Mouse (Mus musculus): ENCODE data around the gene Thtpa. TPM values are rescaled to one million over a fixed set of nuclear protein-coding genes. Genes with fewer than 3 reads are reported as not detected.

Thtpa gene
- 7.5 and 8.8 TPM in 2 replicates for polyA plus RNA-seq (2015; fragmentation: Nextera tagmentation; extraction: Ambion mirVana)

- Histone ChIP-seq H3K4me1 (replicated peaks; ENCODE audit: control insufficient read depth, insufficient read depth, low read length) (0 out of 2 replicates have a peak, but pooled peaks cover 6% of the 10 kb centered on the region), H3K9me3 (ENCODE audit: control insufficient read depth) (no peaks in the 10 kb centered on the region), H3K27me3 (replicated peaks; ENCODE audit: control insufficient read depth, insufficient read depth, low read length) (no peaks in the 10 kb centered on the region), H3K4me2 (replicated peaks; ENCODE audit: low read depth) (peak within 1 kb of the TSS; percentile 69), H3K27ac (ENCODE audit: low read depth, low read length) (peak within 1 kb of the TSS; percentile 51), H3K9ac (ENCODE audit: low read depth, low read length) (peak within 1 kb of the TSS; percentile 73), H3K4me3 (ENCODE audit: low read depth, low read length) (peak within 1 kb of the TSS; percentile 66), H3K36me3 (ENCODE audit: control insufficient read depth, insufficient read depth) (peaks cover 15% of the 10 kb centered on the region)
- peak; percentile 55 for ATAC-seq
- no peak for TF ChIP-seq CTCF (IDR thresholded peaks at IDR 0.05; ENCODE audit: low read depth)
- 1% methylated on average over 30 of the region's 30 CpGs for WGBS
Measured at GRCm38 (mm10) chr14:55094704-55095231, at the start of gene Thtpa. TSS of gene Thtpa (plus strand) at chr14:55094784.

- ATAC-seq: no peak
- no peaks in the 10 kb centered on the region for H3K9me3 ChIP-seq (ENCODE audit: control insufficient read depth)
- no peak overlapping the region for H3K27ac ChIP-seq (ENCODE audit: low read depth, low read length)
- no peak overlapping the region for H3K9ac ChIP-seq (ENCODE audit: low read depth, low read length)
- H3K4me1 ChIP-seq (replicated peaks; ENCODE audit: control insufficient read depth, insufficient read depth, low read length): no peaks in the 10 kb centered on the region
- H3K4me3 ChIP-seq (ENCODE audit: low read depth, low read length): no peak overlapping the region
- no peak for TF ChIP-seq CTCF (IDR thresholded peaks at IDR 0.05; ENCODE audit: low read depth)
- H3K27me3 ChIP-seq (replicated peaks; ENCODE audit: control insufficient read depth, insufficient read depth, low read length): no peaks in the 10 kb centered on the region
- no peak overlapping the region for H3K4me2 ChIP-seq (replicated peaks; ENCODE audit: low read depth)
- no peaks in the 10 kb centered on the region for H3K36me3 ChIP-seq (ENCODE audit: control insufficient read depth, insufficient read depth)
- WGBS: 77% methylated on average over 2 of the region's 2 CpGs
Measured at GRCm38 (mm10) chr14:55047971-55048531, 46.5 kb upstream of the Thtpa start.

GRCm38 (mm10) chr14:55052496-55052895, 42.1 kb upstream of the Thtpa start:
- no peak overlapping the region for H3K4me2 ChIP-seq (replicated peaks; ENCODE audit: low read depth)
- TF ChIP-seq CTCF (IDR thresholded peaks at IDR 0.05; ENCODE audit: low read depth): no peak
- H3K36me3 ChIP-seq (ENCODE audit: control insufficient read depth, insufficient read depth): no peaks in the 10 kb centered on the region
- H3K4me1 ChIP-seq (replicated peaks; ENCODE audit: control insufficient read depth, insufficient read depth, low read length): no peaks in the 10 kb centered on the region
- no peak for ATAC-seq
- H3K27me3 ChIP-seq (replicated peaks; ENCODE audit: control insufficient read depth, insufficient read depth, low read length): no peaks in the 10 kb centered on the region
- H3K4me3 ChIP-seq (ENCODE audit: low read depth, low read length): no peak overlapping the region
- 81% methylated on average over 9 of the region's 9 CpGs for WGBS
- no peak overlapping the region for H3K9ac ChIP-seq (ENCODE audit: low read depth, low read length)
- no peak overlapping the region for H3K27ac ChIP-seq (ENCODE audit: low read depth, low read length)
- no peaks in the 10 kb centered on the region for H3K9me3 ChIP-seq (ENCODE audit: control insufficient read depth)

- H3K27ac ChIP-seq (ENCODE audit: low read depth, low read length): no peak overlapping the region
- H3K4me2 ChIP-seq (replicated peaks; ENCODE audit: low read depth): no peak overlapping the region
- 83% methylated on average over 4 of the region's 4 CpGs for WGBS
- H3K9ac ChIP-seq (ENCODE audit: low read depth, low read length): no peak overlapping the region
- no peaks in the 10 kb centered on the region for H3K36me3 ChIP-seq (ENCODE audit: control insufficient read depth, insufficient read depth)
- no peak for TF ChIP-seq CTCF (IDR thresholded peaks at IDR 0.05; ENCODE audit: low read depth)
- H3K4me3 ChIP-seq (ENCODE audit: low read depth, low read length): no peak overlapping the region
- no peaks in the 10 kb centered on the region for H3K27me3 ChIP-seq (replicated peaks; ENCODE audit: control insufficient read depth, insufficient read depth, low read length)
- no peaks in the 10 kb centered on the region for H3K4me1 ChIP-seq (replicated peaks; ENCODE audit: control insufficient read depth, insufficient read depth, low read length)
- no peak for ATAC-seq
- H3K9me3 ChIP-seq (ENCODE audit: control insufficient read depth): no peaks in the 10 kb centered on the region
Measured at GRCm38 (mm10) chr14:55053050-55053449, 41.5 kb upstream of the Thtpa start.

- Histone ChIP-seq H3K9me3 (ENCODE audit: control insufficient read depth) (no peaks in the 10 kb centered on the region), H3K4me1 (replicated peaks; ENCODE audit: control insufficient read depth, insufficient read depth, low read length) (no peaks in the 10 kb centered on the region), H3K4me2 (replicated peaks; ENCODE audit: low read depth) (no peak overlapping the region), H3K9ac (ENCODE audit: low read depth, low read length) (no peak overlapping the region), H3K36me3 (ENCODE audit: control insufficient read depth, insufficient read depth) (no peaks in the 10 kb centered on the region), H3K27me3 (replicated peaks; ENCODE audit: control insufficient read depth, insufficient read depth, low read length) (no peaks in the 10 kb centered on the region), H3K27ac (ENCODE audit: low read depth, low read length) (no peak overlapping the region), H3K4me3 (ENCODE audit: low read depth, low read length) (no peak overlapping the region)
- no peak for TF ChIP-seq CTCF (IDR thresholded peaks at IDR 0.05; ENCODE audit: low read depth)
- no peak for ATAC-seq
- 83% methylated on average over 17 of the region's 17 CpGs for WGBS
Measured at GRCm38 (mm10) chr14:55053708-55054190, 40.8 kb upstream of the Thtpa start.

- no peaks in the 10 kb centered on the region for H3K9me3 ChIP-seq (ENCODE audit: control insufficient read depth)
- no peak overlapping the region for H3K4me2 ChIP-seq (replicated peaks; ENCODE audit: low read depth)
- H3K27me3 ChIP-seq (replicated peaks; ENCODE audit: control insufficient read depth, insufficient read depth, low read length): no peaks in the 10 kb centered on the region
- H3K27ac ChIP-seq (ENCODE audit: low read depth, low read length): no peak overlapping the region
- ATAC-seq: no peak
- no peaks in the 10 kb centered on the region for H3K4me1 ChIP-seq (replicated peaks; ENCODE audit: control insufficient read depth, insufficient read depth, low read length)
- no peaks in the 10 kb centered on the region for H3K36me3 ChIP-seq (ENCODE audit: control insufficient read depth, insufficient read depth)
- no peak overlapping the region for H3K4me3 ChIP-seq (ENCODE audit: low read depth, low read length)
- H3K9ac ChIP-seq (ENCODE audit: low read depth, low read length): no peak overlapping the region
- TF ChIP-seq CTCF (IDR thresholded peaks at IDR 0.05; ENCODE audit: low read depth): no peak
- 77% methylated on average over 10 of the region's 10 CpGs for WGBS
Measured at GRCm38 (mm10) chr14:55054191-55054749, 40.3 kb upstream of the Thtpa start.

Measured in intestine, postnatal 0 days (tissue).